Mouse (Mus musculus): ENCODE results near the gene Trarg1. TPM values are rescaled to one million over a fixed set of nuclear protein-coding genes. Genes with fewer than 3 reads are reported as not detected.

The Trarg1 gene
- total RNA-seq, 2 experiments from 2014 or later: 0.66 to 0.69 TPM

DNA sequence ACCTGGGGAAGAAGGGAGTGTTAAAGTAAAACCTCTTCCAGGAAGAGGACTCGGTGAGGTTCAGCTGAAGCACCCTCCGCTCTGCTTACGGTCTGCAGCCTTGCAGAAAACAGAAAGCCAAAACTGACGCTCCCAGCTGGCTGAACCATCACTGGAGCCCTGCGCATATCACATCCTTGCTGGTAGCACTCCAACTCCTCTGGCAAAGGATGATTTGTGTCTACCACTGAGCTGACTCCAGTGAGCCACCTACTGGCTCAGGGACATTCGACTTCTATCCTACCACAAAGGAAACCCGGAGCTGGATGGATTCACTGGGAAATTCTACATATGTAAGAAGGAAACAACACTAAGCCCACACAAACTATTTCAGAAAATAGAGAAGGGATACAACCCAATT, 64.9 kb downstream of the Trarg1 start:
- intact Hi-C loops (cut with DNase I): no loop called here

DNA sequence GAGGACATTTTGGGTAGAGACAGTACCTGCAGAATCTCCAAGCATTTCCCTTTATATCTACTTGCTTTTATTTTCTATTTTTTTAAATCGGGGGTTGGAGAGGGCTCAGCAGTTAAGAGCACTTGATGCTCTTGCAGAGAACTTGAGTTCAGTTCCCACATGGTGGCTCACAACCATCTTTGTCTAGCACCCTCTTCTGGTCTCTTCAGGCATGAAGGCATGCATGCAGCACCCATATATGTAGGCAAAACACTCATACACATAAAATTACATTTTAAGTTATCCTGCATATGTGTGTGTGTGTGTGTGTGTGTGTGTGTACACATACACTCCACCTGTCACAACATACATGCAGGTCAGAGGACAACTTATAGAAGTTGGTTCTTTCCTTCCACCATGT, 66.3 kb downstream of the Trarg1 start:
- intact Hi-C loops (cut with DNase I): loop anchor here (5.0 kb wide), 1 partner anchor 69 kb away; the partner anchor contains the start of gene Trarg1
- DNase-seq (ENCODE audit: low spot score in 2 of 2): no peak

More for the DNA sequence above, 64.9 kb downstream of the Trarg1 start:
- peak; percentile 41 to 87 for DNase-seq (ENCODE audit: low spot score in 2 of 2)

Other genes with a start within 250 kb of the Trarg1 start
- 100 to 1,000 TPM; 458 to 459 TPM for gene Abr, start 57.5 kb upstream of the Trarg1 start, total RNA-seq (2021)
- 1 to 10 TPM; 3.4 to 3.7 TPM for gene Bhlha9, start 7.3 kb upstream of the Trarg1 start, total RNA-seq (2021)
- gene Gosr1, start 83.8 kb downstream of the Trarg1 start, total RNA-seq (2021): 10 to 100 TPM; 48.5 to 48.9 TPM
- gene Cpd, start 167.2 kb downstream of the Trarg1 start, total RNA-seq (2021): 10 to 100 TPM; 56.6 to 57.2 TPM
- gene Tmigd1, start 222.4 kb downstream of the Trarg1 start, total RNA-seq (2021): not detected
- 10 to 100 TPM; 59.3 to 64.7 TPM for gene Blmh, start 245.0 kb downstream of the Trarg1 start, total RNA-seq (2021)

All from left cerebral cortex, postnatal 25 days (tissue).